Mouse (Mus musculus) brain, embryonic 14.5 days (tissue): ENCODE measurements around the gene Mcm10. TPM values are rescaled to one million over a fixed set of nuclear protein-coding genes. Genes with fewer than 3 reads are reported as not detected.

Experiments used
- DNase-seq: peaks from one replicate; pipeline ENCODE4 v3.0.0-alpha.2; 2011; ENCODE audit warnings: low read depth
- CTCF ChIP-seq: fragments of 200-500 bp; IDR thresholded peaks from 2 replicates; pipeline ENCODE4 v1.5.1; 2012; ENCODE audit warnings: inconsistent platforms, mild to moderate bottlenecking, moderate library complexity, borderline replicate concordance; ENCODE audit not compliant: insufficient read depth, insufficient read length; ENCODE audit errors: extremely low read depth
- POLR2A ChIP-seq: fragments of 200-500 bp; IDR thresholded peaks from 2 replicates; pipeline ENCODE4 v1.6.1; 2012; ENCODE audit warnings: mild to moderate bottlenecking, inconsistent platforms, borderline replicate concordance; ENCODE audit not compliant: poor library complexity, insufficient read depth, insufficient read length, severe bottlenecking; ENCODE audit errors: extremely low read depth
- polyA plus RNA-seq: library from polyadenylated mRNA; depleted of rRNA; stranded (reverse); fragments of >200 nt; gene quantifications from 2 replicates; pipeline ENCODE4 v1.2.3, GENCODE M21; 2012

Mcm10 gene
- polyA plus RNA-seq, 1 experiment = 8.1 TPM

DNA sequence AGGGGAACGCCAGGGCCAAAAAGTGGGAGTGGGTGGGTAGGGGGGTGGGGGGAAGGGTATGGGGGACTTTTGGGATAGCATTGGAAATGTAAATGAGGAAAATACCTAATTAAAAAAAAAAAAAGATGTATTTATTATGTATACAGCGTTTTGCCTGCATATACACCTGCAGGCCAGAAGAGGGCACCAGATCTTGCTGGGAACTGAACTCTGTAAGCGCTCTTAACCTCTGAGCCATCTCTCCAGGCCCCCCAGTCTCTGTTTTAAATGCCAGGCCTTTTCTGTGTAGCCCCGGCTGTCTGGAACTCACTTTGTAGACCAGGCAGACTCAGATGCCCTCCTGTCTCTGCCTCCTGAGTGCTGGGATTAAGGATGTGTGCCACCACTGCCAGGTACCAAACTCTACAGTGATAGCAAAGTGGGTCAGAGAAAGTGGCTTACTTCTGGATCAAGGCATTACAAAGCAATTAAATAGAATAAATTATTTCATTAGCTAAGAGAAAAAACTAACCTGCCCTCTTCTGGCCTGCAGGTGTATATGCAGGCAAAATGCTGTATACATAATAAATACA lies 12.7 kb upstream of the Mcm10 start:
- TF ChIP-seq CTCF = peak; percentile 42; the same call in 1 of the 2 replicates
- TF ChIP-seq POLR2A = no peak
- no peak for DNase-seq

DNA sequence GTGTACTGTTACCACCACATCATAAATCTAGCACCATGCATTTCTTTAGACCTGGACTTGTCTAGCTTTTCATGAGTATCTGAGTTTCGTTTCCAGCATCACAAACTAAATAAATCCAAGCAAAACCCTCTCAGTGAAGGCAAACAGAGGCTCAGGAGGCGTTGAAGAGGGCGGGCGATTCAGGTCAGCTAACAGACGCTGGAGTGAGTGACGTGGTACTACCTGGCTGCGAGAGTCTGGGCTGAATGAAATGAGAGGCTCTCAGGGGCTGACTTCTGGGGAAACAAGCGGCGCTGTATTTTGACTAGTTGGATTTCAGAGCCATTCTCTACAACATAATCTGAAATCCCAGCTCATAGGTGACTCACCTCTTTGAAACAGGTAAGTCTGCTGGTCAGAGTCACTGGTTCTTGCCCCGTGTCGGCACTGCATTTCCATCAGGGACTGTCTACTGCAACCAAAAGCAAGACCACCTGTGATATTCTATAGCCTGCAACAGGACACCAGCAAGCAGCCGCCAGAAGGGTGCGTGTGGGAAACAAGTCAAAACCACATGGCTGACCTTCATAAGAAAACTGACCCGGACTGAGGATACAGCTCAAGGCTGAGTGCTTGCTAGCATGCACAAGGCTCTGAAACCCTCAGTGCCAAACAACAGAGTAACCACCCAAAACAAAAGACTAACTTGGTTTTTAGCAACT lies 11.3 kb upstream of the Mcm10 start:
- TF ChIP-seq POLR2A (no peak), CTCF (no peak)

DNA sequence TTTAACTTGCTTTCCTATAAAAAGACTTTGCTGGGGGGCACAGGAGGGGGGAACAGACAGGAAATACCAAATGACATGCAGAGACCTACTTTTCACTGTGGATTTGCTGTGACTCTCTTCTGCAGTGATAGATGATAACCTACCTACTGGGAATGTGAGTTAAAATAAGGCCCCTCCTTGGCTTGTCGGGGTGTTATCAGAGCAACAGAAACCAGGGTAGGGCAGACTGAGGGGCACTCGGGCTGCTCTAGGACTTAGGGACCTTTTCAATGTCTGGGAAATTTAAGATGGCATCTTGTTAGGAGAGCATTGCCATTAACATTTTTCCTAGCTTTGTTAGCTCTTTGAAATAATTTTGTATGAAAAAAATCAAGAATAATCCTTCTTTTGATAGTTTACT lies 10.7 kb upstream of the Mcm10 start:
- TF ChIP-seq CTCF (no peak), POLR2A (no peak)
- no peak for DNase-seq

More for the DNA sequence above, 11.3 kb upstream of the Mcm10 start:
- DNase-seq = no peak

DNA sequence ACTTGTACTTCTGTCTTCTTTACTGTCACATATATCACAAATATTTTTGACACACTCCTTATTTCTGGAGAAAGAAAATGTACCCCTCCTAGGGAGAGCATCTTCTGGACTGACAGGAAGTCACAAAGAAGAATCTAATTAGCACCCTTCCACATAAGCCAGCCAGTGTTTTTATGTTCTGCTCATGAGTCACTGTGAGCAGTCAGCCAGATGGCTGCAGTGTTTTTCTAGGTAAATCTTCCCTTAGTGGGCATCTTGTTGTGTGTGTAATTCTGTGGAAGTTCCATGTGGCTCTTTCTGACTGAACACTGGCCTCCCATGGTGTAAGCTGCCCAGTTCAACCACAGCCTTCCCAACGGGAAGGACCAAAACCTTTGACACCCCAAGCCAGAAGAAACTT lies 7.1 kb upstream of the Mcm10 start:
- no peak for TF ChIP-seq CTCF
- TF ChIP-seq POLR2A = no peak
- peak; percentile 37 for DNase-seq

DNA sequence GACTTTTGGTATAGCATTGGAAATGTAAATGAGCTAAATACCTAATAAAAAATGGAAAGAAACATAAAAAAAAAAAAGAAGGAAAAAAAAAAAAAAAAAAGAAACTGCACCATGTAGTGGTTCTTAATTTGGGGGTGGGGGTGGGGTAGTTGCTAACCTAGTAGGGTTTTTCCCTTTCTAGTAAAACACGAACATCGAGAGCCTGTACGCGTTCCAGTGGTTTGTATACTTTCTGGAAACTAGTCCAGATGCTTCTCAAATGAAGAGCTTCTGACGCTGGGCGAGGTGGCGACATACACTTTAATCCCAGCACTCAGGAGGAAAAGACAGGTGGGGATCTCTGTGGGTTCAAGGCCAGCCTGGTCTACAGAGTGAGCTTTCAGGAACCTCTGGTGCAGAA lies 4.3 kb upstream of the Mcm10 start:
- TF ChIP-seq CTCF = no peak
- TF ChIP-seq POLR2A = no peak
- DNase-seq = no peak

DNA sequence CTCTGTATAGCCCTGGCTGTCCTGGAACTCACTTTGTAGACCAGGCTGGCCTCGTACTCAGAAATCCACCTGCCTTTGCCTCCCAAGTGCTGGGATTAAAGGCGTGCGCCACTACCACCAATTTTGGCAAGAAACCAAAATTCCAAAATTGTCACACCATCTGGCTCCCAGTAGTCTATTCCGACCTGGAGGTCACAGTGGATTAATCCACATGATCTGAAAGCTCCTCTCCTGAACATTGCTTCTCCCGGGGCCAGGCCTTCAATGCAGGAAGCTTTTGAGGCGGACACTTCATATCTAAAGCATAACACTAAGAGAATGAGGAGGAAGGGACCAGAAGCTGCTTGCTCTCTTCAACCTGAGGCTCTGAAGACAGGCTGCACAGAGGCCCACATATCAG lies 2.9 kb upstream of the Mcm10 start:
- no peak for TF ChIP-seq CTCF
- no peak for DNase-seq

DNA sequence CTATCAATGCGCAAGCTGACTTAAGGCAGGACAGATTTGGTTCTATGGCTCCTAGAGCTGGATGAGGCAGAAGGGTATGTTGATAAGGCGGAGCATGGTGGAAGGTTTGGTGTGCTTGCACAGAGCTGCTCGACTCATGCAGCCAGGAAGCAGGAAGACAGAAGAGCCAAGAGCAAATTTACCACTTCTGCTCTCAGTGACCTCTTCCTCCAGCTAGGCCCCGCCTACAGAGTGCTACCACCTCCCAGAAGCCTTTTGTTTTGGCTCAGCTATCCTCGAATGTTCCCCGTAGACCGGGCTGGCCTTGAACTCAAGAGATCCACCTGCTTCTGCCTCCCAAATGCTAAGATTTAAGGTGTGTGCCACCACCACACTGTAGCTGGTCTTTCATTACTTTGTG lies 2.0 kb upstream of the Mcm10 start:
- DNase-seq = no peak
- TF ChIP-seq CTCF (no peak), POLR2A (no peak)

DNA sequence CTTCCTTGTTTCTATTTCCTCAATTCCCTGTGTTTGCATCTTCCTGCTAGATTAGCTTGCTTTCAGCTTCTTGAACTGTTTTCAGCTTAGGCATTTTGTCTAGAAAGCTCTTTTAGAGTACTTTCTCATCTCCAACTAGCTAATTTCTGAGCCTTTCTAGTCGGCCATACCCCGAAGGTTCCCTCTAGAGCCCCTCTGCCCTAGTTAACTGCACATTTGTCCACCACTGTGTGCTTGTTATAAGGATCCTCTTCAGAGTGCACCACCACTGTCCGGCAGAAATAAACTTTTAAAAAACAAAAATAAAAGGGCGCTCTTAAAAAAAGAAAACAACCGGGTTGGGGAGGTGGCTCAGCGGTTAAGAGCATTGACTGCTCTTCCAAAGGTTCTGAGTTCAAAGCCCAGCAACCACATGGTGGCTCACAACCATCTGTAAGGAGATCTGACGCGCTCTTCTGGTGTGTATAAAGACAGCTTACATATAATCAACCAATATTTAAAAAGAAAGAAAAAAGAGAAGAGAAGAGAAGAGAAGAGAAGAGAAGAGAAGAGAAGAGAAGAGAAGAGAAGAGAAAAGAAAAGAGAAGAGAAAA lies 597 bp downstream of the Mcm10 start:
- no peak for TF ChIP-seq CTCF
- no peak for TF ChIP-seq POLR2A
- DNase-seq = no peak

DNA sequence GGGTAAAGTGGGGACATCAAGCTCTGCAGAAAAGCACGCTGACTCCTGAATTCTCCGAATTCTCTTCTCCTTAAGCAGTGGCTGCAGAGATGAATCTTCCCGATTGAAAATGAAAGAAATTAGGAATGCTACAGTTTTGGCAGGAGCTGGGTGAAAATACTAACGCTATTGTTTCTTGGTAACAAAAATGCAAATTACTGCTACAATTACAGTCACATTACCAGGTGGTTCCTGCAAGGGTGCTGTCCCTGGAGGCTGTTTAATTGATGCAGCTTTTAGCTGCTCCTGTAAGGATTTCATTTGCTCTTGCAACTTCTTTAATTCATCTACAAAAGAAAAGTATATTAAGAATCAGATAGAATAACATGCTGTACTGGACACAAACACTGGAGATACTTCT lies 5.5 kb downstream of the Mcm10 start:
- no peak for DNase-seq
- TF ChIP-seq CTCF = no peak

DNA sequence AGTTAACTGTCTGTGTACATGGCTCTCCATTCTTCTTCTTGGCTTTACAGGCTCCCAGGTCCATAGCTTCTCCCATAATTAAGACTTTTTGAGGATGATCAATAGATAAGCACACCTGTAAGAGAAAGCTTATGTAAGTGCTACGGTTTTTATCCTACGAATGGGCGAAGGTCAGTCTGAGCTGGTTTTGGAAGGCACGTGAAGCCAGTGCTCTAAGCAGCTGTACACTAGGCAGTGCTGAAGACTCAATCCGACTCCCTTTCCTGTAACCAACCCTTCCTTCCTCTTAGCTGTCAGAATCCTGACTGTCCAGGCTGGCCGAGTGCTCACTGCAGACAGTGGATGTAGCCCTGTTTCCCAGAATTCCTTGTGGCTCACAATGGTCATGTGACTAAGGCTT lies 11.3 kb downstream of the Mcm10 start:
- TF ChIP-seq POLR2A = no peak
- TF ChIP-seq CTCF = no peak
- no peak for DNase-seq

DNA sequence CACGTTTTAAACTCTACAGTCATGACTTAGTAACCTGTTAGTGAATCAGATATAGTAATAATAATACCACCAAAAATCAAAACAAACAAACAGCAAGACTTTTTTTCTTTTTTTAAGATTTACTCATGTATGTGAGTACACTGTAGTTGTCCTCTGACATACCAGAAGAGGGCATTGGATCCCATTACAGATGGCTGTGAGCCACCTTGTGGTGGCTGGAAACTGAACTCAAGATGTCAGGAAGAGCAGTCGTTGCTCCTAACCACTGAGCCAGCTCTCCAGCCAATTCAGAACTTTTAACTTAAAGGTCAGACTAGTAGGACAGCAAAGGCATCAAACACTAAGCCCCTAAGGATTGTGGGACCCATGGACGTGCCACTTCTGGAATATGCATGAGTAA lies 13.7 kb downstream of the Mcm10 start:
- TF ChIP-seq POLR2A (no peak), CTCF (peak; percentile 32; the same call in 1 of the 2 replicates)
- DNase-seq = no peak

DNA sequence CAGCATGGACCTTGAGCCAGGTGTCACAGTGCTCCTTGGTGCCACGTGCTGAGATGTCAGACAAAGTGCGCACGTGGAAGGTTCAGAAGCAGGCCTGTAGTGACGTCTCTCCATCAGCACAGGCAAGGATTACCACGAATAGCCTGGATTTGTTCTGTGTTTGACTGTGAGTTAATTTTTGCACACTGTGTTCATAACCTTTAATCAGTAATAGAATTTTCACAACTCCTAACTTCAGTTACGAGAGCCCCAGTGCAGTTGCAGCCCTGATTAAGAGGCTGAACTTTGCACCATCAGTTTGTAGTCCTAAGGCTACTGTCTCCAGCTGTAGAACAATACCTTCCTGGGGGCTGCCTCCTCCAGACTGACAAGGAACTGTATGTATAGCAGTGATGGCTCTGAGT lies 16.2 kb downstream of the Mcm10 start:
- TF ChIP-seq CTCF (no peak), POLR2A (no peak)
- DNase-seq = no peak

DNA sequence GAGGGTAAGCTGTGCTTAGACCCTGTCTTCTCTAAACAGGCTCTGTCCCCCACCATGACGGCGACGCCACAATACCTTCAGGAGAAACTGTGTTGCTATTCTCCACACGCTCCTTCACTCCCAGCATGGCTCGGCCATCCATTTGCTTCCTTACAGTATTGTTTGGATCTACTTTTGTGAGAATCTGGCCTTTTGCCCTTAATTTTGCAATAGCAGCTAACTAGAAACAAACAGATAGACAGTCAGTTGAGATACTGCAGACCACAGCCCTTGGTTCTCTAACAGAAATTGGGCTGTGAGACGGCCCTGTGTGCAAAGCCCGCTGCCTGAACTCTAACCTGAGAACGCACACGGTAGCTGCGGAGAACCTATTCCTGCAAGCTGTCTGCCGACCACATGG lies 16.9 kb downstream of the Mcm10 start:
- DNase-seq = no peak
- TF ChIP-seq POLR2A (no peak), CTCF (no peak)

DNA sequence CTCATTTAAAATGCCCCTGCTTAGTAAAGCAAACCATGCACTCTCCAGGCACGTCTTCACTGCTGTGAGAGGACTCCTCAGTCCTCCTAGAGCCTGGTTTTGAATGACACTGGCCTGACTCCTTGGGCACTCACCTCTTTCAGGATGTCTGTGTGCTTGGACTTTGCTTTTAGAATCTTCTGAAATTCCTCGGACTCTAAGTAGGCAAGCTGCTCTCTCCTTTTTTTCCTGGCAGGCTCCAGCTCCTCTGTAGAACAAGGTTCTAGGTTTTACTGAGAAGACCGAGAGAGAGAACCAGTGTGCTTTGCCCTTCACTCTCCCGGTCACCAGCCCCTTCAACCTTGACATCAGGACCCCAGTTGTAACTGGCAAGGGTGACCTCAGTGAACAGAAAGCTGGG lies 18.2 kb downstream of the Mcm10 start:
- DNase-seq = no peak
- TF ChIP-seq CTCF = no peak
- TF ChIP-seq POLR2A = no peak
